Mouse (Mus musculus) MEL (cell line): ENCODE measurements around the gene Sv2a.

ENCODE experiments used
- CTCF ChIP-seq, 3 experiments: IDR thresholded peaks in 2 of 3; conservative IDR thresholded peaks in 1 of 3; 2 replicates each; pipeline ENCODE4 v1.5.1; 2011 to 2012; ENCODE audit warnings: low read length in 3 of 3, low read depth in 2 of 3, mild to moderate bottlenecking in 2 of 3, improper control_type of control experiment in 1 of 3, inconsistent platforms in 1 of 3, mixed read lengths in 1 of 3, moderate library complexity in 1 of 3; ENCODE audit not compliant: control insufficient read depth in 1 of 3, insufficient read depth in 1 of 3, poor library complexity in 1 of 3, severe bottlenecking in 1 of 3
- ELF1 ChIP-seq: IDR thresholded peaks from 2 replicates; pipeline ENCODE4 v1.6.1; 2014; ENCODE audit warnings: low read depth, mild to moderate bottlenecking, inconsistent platforms, low read length, improper control_type of control experiment, moderate library complexity

DNA sequence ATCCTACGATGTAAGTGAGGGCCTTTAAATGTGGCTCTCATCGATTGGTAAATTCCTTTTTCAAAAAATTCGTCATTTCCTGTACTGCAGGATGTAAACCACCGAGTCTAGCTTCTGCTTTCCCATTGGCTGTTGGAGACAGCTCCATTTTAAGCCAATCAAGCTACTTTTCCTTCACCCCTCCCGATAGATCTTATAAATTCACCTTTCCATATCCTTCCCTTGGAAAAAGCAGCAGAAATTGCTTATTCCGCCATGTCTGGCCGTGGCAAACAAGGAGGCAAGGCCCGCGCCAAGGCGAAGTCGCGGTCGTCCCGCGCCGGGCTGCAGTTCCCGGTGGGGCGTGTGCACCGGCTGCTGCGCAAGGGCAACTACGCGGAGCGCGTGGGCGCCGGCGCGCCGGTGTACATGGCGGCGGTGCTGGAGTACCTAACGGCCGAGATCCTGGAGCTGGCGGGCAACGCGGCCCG is 38.7 kb downstream of the Sv2a start, which contains the start of the genes Bola1 and Hist2h2ab:
- no peak for TF ChIP-seq ELF1
- TF ChIP-seq CTCF (IDR thresholded peaks at IDR 0.05 in 2 of 3, conservative IDR thresholded peaks at IDR 0.05 in 1 of 3; ENCODE audit: control insufficient read depth in 1 of 3, insufficient read depth in 1 of 3, low read depth in 2 of 3, low read length in 3 of 3, poor library complexity in 1 of 3, severe bottlenecking in 1 of 3): no peak
